ENCODE assay signal across 11 mouse cellular contexts in the genomic region with DNA sequence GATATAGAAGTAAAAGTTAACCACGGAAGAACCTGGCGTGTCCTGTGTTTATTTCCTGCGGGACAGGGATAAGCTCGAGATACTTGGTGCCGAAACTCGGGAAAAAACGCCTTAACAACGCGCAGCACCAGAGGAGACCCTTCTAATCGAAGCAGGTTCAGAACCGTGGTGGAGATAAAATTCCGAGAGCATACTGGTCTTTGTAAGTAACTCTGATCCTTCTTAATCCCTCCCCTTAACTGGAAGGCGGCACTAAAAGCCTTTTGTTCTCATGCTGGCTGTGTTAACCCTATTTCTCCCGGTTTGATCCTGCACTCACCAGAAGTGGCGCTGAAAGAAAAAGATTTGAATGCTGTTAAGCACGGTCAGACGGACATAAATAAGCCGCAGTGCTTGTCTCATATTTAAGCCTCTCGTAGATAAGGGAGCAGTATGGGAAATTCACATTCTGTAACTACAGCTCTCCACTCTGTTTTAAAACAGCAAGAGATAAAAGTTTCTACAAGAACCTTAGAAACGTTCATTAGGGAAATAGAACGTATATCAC. TPM values are rescaled to one million over a fixed set of nuclear protein-coding genes. Genes with fewer than 3 reads are reported as not detected.
DNase-seq lines count a peak whose midpoint lies in the region; ATAC-seq and TF ChIP-seq lines count a peak whose summit lies in the region.
"Not testable (repeated sequence)": the region's sequence is repeated elsewhere in the genome, so short reads cannot be mapped to it uniquely, and the experiment has no call there.
"Had no signal": no experiment of that assay in that cellular context is flagged by ENCODE, and none has a peak within 500 bp of the region (broad histone marks: within the 10 kb centered on the region; RNA-seq: fewer than 3 reads in every experiment).

No protein-coding gene starts in this region.

- not testable (repeated sequence) for ATAC-seq in embryonic facial prominence, embryonic 13.5 days (ENCODE audit: insufficient number of reproducible peaks, insufficient read depth, low FRiP score, low TSS enrichment, low read depth)
- ATAC-seq in hindbrain, postnatal 0 days: peak; percentile 74
- peak; percentile 89; the same call in 1 of the 2 replicates for ATAC-seq in limb, embryonic 13.5 days (ENCODE audit: low FRiP score, low read depth)
- peak; percentile 94 for ATAC-seq in neural tube, embryonic 13.5 days (ENCODE audit: low read depth)

- WGBS in embryonic facial prominence, embryonic 13.5 days: 5% methylated on average over 21 of the region's 21 CpGs
- 4% methylated on average over 21 of the region's 21 CpGs for WGBS in heart, adult 2 months
- 5% methylated on average over 21 of the region's 21 CpGs for WGBS in hindbrain, postnatal 0 days
- 4% methylated on average over 21 of the region's 21 CpGs for WGBS in limb, embryonic 13.5 days
- WGBS in macrophage (ENCODE audit: missing documents): under 1% methylated on average over 20 of the region's 21 CpGs
- WGBS in neural tube, embryonic 13.5 days: 6% methylated on average over 21 of the region's 21 CpGs

- intact Hi-C loops in heart, adult 2 months (cut with DNase I): not testable (repeated sequence)

- H3K79me2 ChIP-seq in heart, adult 2 months (replicated peaks; ENCODE audit: control insufficient read depth, insufficient read depth, low read length); macrophage (ENCODE audit: inconsistent target): not testable (repeated sequence)

- peak overlapping the region; percentile 84 for H3K27ac ChIP-seq in embryonic facial prominence, embryonic 13.5 days
- H3K27ac ChIP-seq in heart, adult 2 months; macrophage: not testable (repeated sequence)
- H3K27ac ChIP-seq in hindbrain, postnatal 0 days: peak overlapping the region; percentile 56; the same call in 1 of the 2 replicates
- H3K27ac ChIP-seq in limb, embryonic 13.5 days: peak overlapping the region; percentile 76; the same call in 1 of the 2 replicates
- H3K27ac ChIP-seq in neural tube, embryonic 13.5 days (replicated peaks): peak overlapping the region; percentile 87

- H3K9me3 ChIP-seq in embryonic facial prominence, embryonic 13.5 days; hindbrain, postnatal 0 days (ENCODE audit: low read length); limb, embryonic 13.5 days; neural tube, embryonic 13.5 days: not testable (repeated sequence)

- not testable (repeated sequence) for H3K36me3 ChIP-seq in embryonic facial prominence, embryonic 13.5 days; heart, adult 2 months (ENCODE audit: control insufficient read depth, insufficient read depth, low read length); hindbrain, postnatal 0 days (ENCODE audit: insufficient read depth, low read length); limb, embryonic 13.5 days; macrophage (ENCODE audit: inconsistent target); neural tube, embryonic 13.5 days

- not testable (repeated sequence) for H3K4me1 ChIP-seq in embryonic facial prominence, embryonic 13.5 days; heart, adult 2 months (ENCODE audit: control insufficient read depth, insufficient read depth, low read length); hindbrain, postnatal 0 days (ENCODE audit: insufficient read depth, low read length); limb, embryonic 13.5 days; neural tube, embryonic 13.5 days (replicated peaks)

- not testable (repeated sequence) for TF ChIP-seq CTCF in heart, adult 2 months (IDR thresholded peaks at IDR 0.05); hindbrain, postnatal 0 days (IDR thresholded peaks at IDR 0.05; ENCODE audit: low read depth)

- TF ChIP-seq POLR2A in heart, adult 2 months (IDR thresholded peaks at IDR 0.05; ENCODE audit: insufficient read depth, low read depth, low read length): not testable (repeated sequence)

- not testable (repeated sequence) for H3K27me3 ChIP-seq in embryonic facial prominence, embryonic 13.5 days; heart, adult 2 months (ENCODE audit: control insufficient read depth, insufficient read depth, low read length); hindbrain, postnatal 0 days (ENCODE audit: insufficient read depth, low read length); limb, embryonic 13.5 days; neural tube, embryonic 13.5 days

- H3K9ac ChIP-seq in embryonic facial prominence, embryonic 13.5 days: peak overlapping the region; percentile 74
- peak overlapping the region; percentile 33 for H3K9ac ChIP-seq in heart, adult 2 months (ENCODE audit: low read depth, low read length)
- H3K9ac ChIP-seq in hindbrain, postnatal 0 days (replicated peaks; ENCODE audit: low read length): 0 out of 2 replicates have a peak overlapping the region, but pooled peaks have one; percentile 17
- H3K9ac ChIP-seq in limb, embryonic 13.5 days: peak overlapping the region; percentile 67
- peak overlapping the region; percentile 71 for H3K9ac ChIP-seq in neural tube, embryonic 13.5 days

- H3K4me2 ChIP-seq in embryonic facial prominence, embryonic 13.5 days: peak overlapping the region; percentile 56
- H3K4me2 ChIP-seq in hindbrain, postnatal 0 days (ENCODE audit: low read depth, low read length): peak overlapping the region; percentile 52
- peak overlapping the region; percentile 59 for H3K4me2 ChIP-seq in limb, embryonic 13.5 days (replicated peaks)
- H3K4me2 ChIP-seq in neural tube, embryonic 13.5 days: peak overlapping the region; percentile 52

- not testable (repeated sequence) for TF ChIP-seq EP300 in heart, adult 2 months (IDR thresholded peaks at IDR 0.05; ENCODE audit: insufficient read depth, low read depth, low read length)

- H3K4me3 ChIP-seq in embryonic facial prominence, embryonic 13.5 days: peak overlapping the region; percentile 50
- H3K4me3 ChIP-seq in heart, adult 2 months: peak overlapping the region; percentile 48
- H3K4me3 ChIP-seq in hindbrain, postnatal 0 days (ENCODE audit: low read length): peak overlapping the region; percentile 47
- H3K4me3 ChIP-seq in limb, embryonic 13.5 days: peak overlapping the region; percentile 50
- peak overlapping the region; percentile 54 for H3K4me3 ChIP-seq in macrophage (ENCODE audit: inconsistent target)
- peak overlapping the region; percentile 48 for H3K4me3 ChIP-seq in neural tube, embryonic 13.5 days

- peak; percentile 56 for DNase-seq in ZHBTc4 (ENCODE audit: low read depth, low spot score)
- DNase-seq in heart, adult 2 months: not testable (repeated sequence)
- peak; percentile 31 for DNase-seq in hindbrain, postnatal 0 days (ENCODE audit: low spot score)
- DNase-seq in thymus, postnatal 0 days (ENCODE audit: low spot score): peak; percentile 40

RNA-seq across cellular contexts. Expression of a gene that starts 0.3 kb away (rescaled TPM):
- 7.3 and 7.4 TPM in 2 replicates for polyA plus RNA-seq in embryonic facial prominence, embryonic 13.5 days (2015; fragmentation: Nextera tagmentation; extraction: Ambion mirVana)
- total RNA-seq in heart, adult 2 months (2021): 1 to 10 TPM; 3.4 to 4.2 TPM
- 1.7 and 3.3 TPM in 2 replicates for polyA plus RNA-seq in heart, adult 2 months (2012; rRNA removed)
- 1.2 and 1.3 TPM in 2 replicates for total RNA-seq in hindbrain, postnatal 0 days (2014; rRNA removed)
- 2.6 and 2.9 TPM in 2 replicates for polyA plus RNA-seq in hindbrain, postnatal 0 days (2015; fragmentation: Nextera tagmentation; extraction: Ambion mirVana)
- 8.4 and 10.2 TPM in 2 replicates for polyA plus RNA-seq in limb, embryonic 13.5 days (2015; fragmentation: Nextera tagmentation; extraction: Ambion mirVana)
- 1 to 10 TPM in 4 of 26 experiments, under 1 TPM in 18, not detected in 4; 0.22 to 1.3 (median 0.63) TPM for total RNA-seq in macrophage (2018; cell fraction: chromatin; rRNA removed)
- under 1 TPM in 6 of 26 experiments, not detected in 20; 0.03 to 0.19 (median 0.11) TPM for total RNA-seq in macrophage (2018; cell fraction: cytosol; rRNA removed)
- total RNA-seq in macrophage (2018; cell fraction: nucleus; rRNA removed): 1 to 10 TPM in 4 of 26 experiments, under 1 TPM in 20, not detected in 2; 0.18 to 1.8 (median 0.62) TPM
- 0.09 to 0.32 TPM in 2 of 3 replicates, not detected in the other for polyA plus RNA-seq in macrophage (2018)
- polyA plus RNA-seq in neural tube, embryonic 13.5 days (2015; fragmentation: Nextera tagmentation; extraction: Ambion mirVana): 5.7 and 6.5 TPM in 2 replicates
- polyA plus RNA-seq in thymus, postnatal 0 days (2015; fragmentation: Nextera tagmentation; extraction: Ambion mirVana): 6.5 and 6.6 TPM in 2 replicates

RNA-seq across cellular contexts. Expression of a gene that starts 2.1 kb away (rescaled TPM):
- polyA plus RNA-seq in embryonic facial prominence, embryonic 13.5 days (2015; fragmentation: Nextera tagmentation; extraction: Ambion mirVana): not detected in 2 replicates
- not detected for total RNA-seq in heart, adult 2 months (2021)
- not detected in 2 replicates for polyA plus RNA-seq in heart, adult 2 months (2012; rRNA removed)
- total RNA-seq in hindbrain, postnatal 0 days (2014; rRNA removed): not detected in 2 replicates
- not detected in 2 replicates for polyA plus RNA-seq in hindbrain, postnatal 0 days (2015; fragmentation: Nextera tagmentation; extraction: Ambion mirVana)
- polyA plus RNA-seq in limb, embryonic 13.5 days (2015; fragmentation: Nextera tagmentation; extraction: Ambion mirVana): not detected in 2 replicates
- not detected for total RNA-seq in macrophage (2018; cell fraction: chromatin; rRNA removed)
- not detected for total RNA-seq in macrophage (2018; cell fraction: cytosol; rRNA removed)
- not detected for total RNA-seq in macrophage (2018; cell fraction: nucleus; rRNA removed)
- polyA plus RNA-seq in macrophage (2018): not detected in 3 replicates
- polyA plus RNA-seq in neural tube, embryonic 13.5 days (2015; fragmentation: Nextera tagmentation; extraction: Ambion mirVana): not detected in 2 replicates
- polyA plus RNA-seq in thymus, postnatal 0 days (2015; fragmentation: Nextera tagmentation; extraction: Ambion mirVana): not detected in 2 replicates
- total RNA-seq: gastrocnemius, postnatal 4 days; left cerebral cortex, postnatal 10 days had no signal
- polyA plus RNA-seq: Patski had no signal

RNA-seq across cellular contexts. Expression of a gene that starts 31.4 kb away (rescaled TPM):
- polyA plus RNA-seq in embryonic facial prominence, embryonic 13.5 days (2015; fragmentation: Nextera tagmentation; extraction: Ambion mirVana): not detected in 2 replicates
- total RNA-seq in heart, adult 2 months (2021): not detected
- polyA plus RNA-seq in heart, adult 2 months (2012; rRNA removed): not detected in 2 replicates
- not detected in 2 replicates for total RNA-seq in hindbrain, postnatal 0 days (2014; rRNA removed)
- not detected in 2 replicates for polyA plus RNA-seq in hindbrain, postnatal 0 days (2015; fragmentation: Nextera tagmentation; extraction: Ambion mirVana)
- not detected in 2 replicates for polyA plus RNA-seq in limb, embryonic 13.5 days (2015; fragmentation: Nextera tagmentation; extraction: Ambion mirVana)
- not detected for total RNA-seq in macrophage (2018; cell fraction: chromatin; rRNA removed)
- total RNA-seq in macrophage (2018; cell fraction: cytosol; rRNA removed): not detected
- total RNA-seq in macrophage (2018; cell fraction: nucleus; rRNA removed): not detected
- not detected in 3 replicates for polyA plus RNA-seq in macrophage (2018)
- polyA plus RNA-seq in neural tube, embryonic 13.5 days (2015; fragmentation: Nextera tagmentation; extraction: Ambion mirVana): not detected in 2 replicates
- not detected in 2 replicates for polyA plus RNA-seq in thymus, postnatal 0 days (2015; fragmentation: Nextera tagmentation; extraction: Ambion mirVana)
- total RNA-seq: gastrocnemius, postnatal 4 days; left cerebral cortex, postnatal 10 days had no signal
- polyA plus RNA-seq: Patski had no signal

RNA-seq across cellular contexts. Expression of a gene that starts 50.2 kb away (rescaled TPM):
- not detected in 2 replicates for polyA plus RNA-seq in embryonic facial prominence, embryonic 13.5 days (2015; fragmentation: Nextera tagmentation; extraction: Ambion mirVana)
- total RNA-seq in heart, adult 2 months (2021): not detected
- not detected in 2 replicates for polyA plus RNA-seq in heart, adult 2 months (2012; rRNA removed)
- not detected in 2 replicates for total RNA-seq in hindbrain, postnatal 0 days (2014; rRNA removed)
- polyA plus RNA-seq in hindbrain, postnatal 0 days (2015; fragmentation: Nextera tagmentation; extraction: Ambion mirVana): not detected in 2 replicates
- polyA plus RNA-seq in limb, embryonic 13.5 days (2015; fragmentation: Nextera tagmentation; extraction: Ambion mirVana): 0.42 TPM in 1 of 2 replicates, not detected in the other
- total RNA-seq in macrophage (2018; cell fraction: chromatin; rRNA removed): not detected
- total RNA-seq in macrophage (2018; cell fraction: cytosol; rRNA removed): not detected
- total RNA-seq in macrophage (2018; cell fraction: nucleus; rRNA removed): not detected
- polyA plus RNA-seq in macrophage (2018): not detected in 3 replicates
- 0.38 TPM in 1 of 2 replicates, not detected in the other for polyA plus RNA-seq in neural tube, embryonic 13.5 days (2015; fragmentation: Nextera tagmentation; extraction: Ambion mirVana)
- 0.87 and 1.4 TPM in 2 replicates for polyA plus RNA-seq in thymus, postnatal 0 days (2015; fragmentation: Nextera tagmentation; extraction: Ambion mirVana)
- total RNA-seq: gastrocnemius, postnatal 4 days; left cerebral cortex, postnatal 10 days had no signal
- polyA plus RNA-seq: Patski had no signal

Comparison
In these comparisons a context has a peak if more than half of its experiments do, and no peak if none do; other contexts are left out.
1. H3K9ac ChIP-seq: peak in every context shown above with its lines; median percentile 74 in embryonic facial prominence, embryonic 13.5 days; 71 in neural tube, embryonic 13.5 days; 67 in limb, embryonic 13.5 days; 33 in heart, adult 2 months; 17 in hindbrain, postnatal 0 days.